Mouse (Mus musculus) right cerebral cortex, postnatal 25 days (tissue): ENCODE results near the gene Mcl1.
A peak's percentile ranks its signal among the peaks of the same experiment; 100 is the strongest.
"Not testable (repeated sequence)": the region's sequence is repeated elsewhere in the genome, so short reads cannot be mapped to it uniquely, and the experiment has no call there.

ENCODE experiments used
- DNase-seq: peaks from one replicate; pipeline ENCODE4 v3.0.0; 2022

Mcl1 gene

GRCm38 (mm10) chr3:95668589-95669308, 10.2 kb downstream of the Mcl1 start:
- no peak for DNase-seq

- no peak for DNase-seq
Measured at GRCm38 (mm10) chr3:95669309-95669665, 10.7 kb downstream of the Mcl1 start.

- not testable (repeated sequence) for DNase-seq
Measured at GRCm38 (mm10) chr3:95670419-95670818, 11.8 kb downstream of the Mcl1 start.

GRCm38 (mm10) chr3:95671201-95671600, 12.6 kb downstream of the Mcl1 start:
- no peak for DNase-seq

- DNase-seq, result no peak
Measured at GRCm38 (mm10) chr3:95672461-95672860, 13.9 kb downstream of the Mcl1 start.

- DNase-seq, result no peak
Measured at GRCm38 (mm10) chr3:95672861-95673706, 14.5 kb downstream of the Mcl1 start.

- no peak for DNase-seq
Measured at GRCm38 (mm10) chr3:95673707-95674211, 15.2 kb downstream of the Mcl1 start.

- DNase-seq, result no peak
Measured at GRCm38 (mm10) chr3:95674236-95674635, 15.6 kb downstream of the Mcl1 start.

GRCm38 (mm10) chr3:95674812-95675211, 16.2 kb downstream of the Mcl1 start:
- no peak for DNase-seq

- peak; percentile 49 for DNase-seq
Measured at GRCm38 (mm10) chr3:95675301-95676092, 16.9 kb downstream of the Mcl1 start.

- DNase-seq, result no peak
Measured at GRCm38 (mm10) chr3:95676745-95677419, 18.3 kb downstream of the Mcl1 start.

- no peak for DNase-seq
Measured at GRCm38 (mm10) chr3:95677420-95678090, 19.0 kb downstream of the Mcl1 start.

GRCm38 (mm10) chr3:95679551-95679950, 21.0 kb downstream of the Mcl1 start:
- no peak for DNase-seq

- no peak for DNase-seq
Measured at GRCm38 (mm10) chr3:95680673-95681072, 22.1 kb downstream of the Mcl1 start.

- no peak for DNase-seq
Measured at GRCm38 (mm10) chr3:95681365-95681764, 22.8 kb downstream of the Mcl1 start.

GRCm38 (mm10) chr3:95682878-95683277, 24.3 kb downstream of the Mcl1 start:
- no peak for DNase-seq

GRCm38 (mm10) chr3:95684846-95685245, 26.3 kb downstream of the Mcl1 start:
- no peak for DNase-seq

- no peak for DNase-seq
Measured at GRCm38 (mm10) chr3:95685301-95685700, 26.7 kb downstream of the Mcl1 start.

GRCm38 (mm10) chr3:95685701-95686100, 27.1 kb downstream of the Mcl1 start:
- no peak for DNase-seq

GRCm38 (mm10) chr3:95686492-95687167, 28.0 kb downstream of the Mcl1 start:
- DNase-seq, result no peak

GRCm38 (mm10) chr3:95687168-95687523, 28.6 kb downstream of the Mcl1 start:
- no peak for DNase-seq
